Mouse (Mus musculus) thymus, adult 2 months (tissue): ENCODE data around the gene Tmem139.

Experiments
- CTCF ChIP-seq: fragments of 200-500 bp; IDR thresholded peaks from 2 replicates; pipeline ENCODE4 v1.5.1; 2012; ENCODE audit warnings: mild to moderate bottlenecking, control low read depth, low read length, moderate library complexity, borderline replicate concordance; ENCODE audit not compliant: control insufficient read depth, poor library complexity, insufficient read depth; ENCODE audit errors: extremely low read depth
- POLR2A ChIP-seq: fragments of 200-500 bp; IDR thresholded peaks from 2 replicates; pipeline ENCODE4 v1.6.1; 2012; ENCODE audit warnings: mild to moderate bottlenecking, low read length, control low read depth, moderate library complexity; ENCODE audit not compliant: control insufficient read depth, poor library complexity, insufficient read depth; ENCODE audit errors: extremely low read depth

DNA sequence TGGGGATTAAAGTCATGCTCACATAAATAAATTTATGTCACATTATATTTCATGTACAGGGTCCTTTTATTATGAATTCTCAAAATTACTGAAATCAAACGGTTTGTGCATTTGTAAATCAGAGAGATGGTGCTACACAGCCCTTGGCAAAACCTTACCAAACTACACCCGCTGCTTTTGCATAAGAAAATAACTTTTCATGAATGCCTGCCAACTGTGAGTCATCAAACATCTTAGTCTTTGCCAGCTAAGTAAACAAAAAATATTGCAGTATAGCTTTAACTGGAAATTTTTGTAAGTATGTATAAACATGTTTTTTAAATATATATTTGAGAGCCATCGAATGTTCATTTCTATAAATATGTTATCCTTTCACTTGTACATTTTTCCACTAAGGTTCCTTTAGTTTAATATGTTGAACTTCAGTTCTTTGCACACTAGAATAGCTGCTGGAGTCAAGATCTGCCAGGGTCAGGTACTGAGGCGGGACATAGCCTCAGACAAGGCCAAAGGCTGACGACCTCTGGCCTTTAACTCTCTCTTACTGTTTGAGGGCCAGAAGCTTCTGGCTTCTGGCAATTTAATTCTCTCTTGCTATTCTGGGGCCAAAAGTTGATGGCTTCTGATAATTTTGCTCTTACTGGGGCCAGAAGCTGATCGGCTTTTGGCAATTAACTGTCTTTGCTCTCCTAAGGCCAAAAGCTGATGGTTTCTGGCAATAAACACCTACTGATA, 20.3 kb upstream of the Tmem139 start:
- TF ChIP-seq CTCF (no peak), POLR2A (no peak)
